Mouse (Mus musculus) olfactory bulb, adult 2 months (tissue): Measurements from ENCODE around the gene Plekha3. TPM values are rescaled to one million over a fixed set of nuclear protein-coding genes. Genes with fewer than 3 reads are reported as not detected.

ENCODE experiments used
- H3K27ac ChIP-seq: fragments of 200-500 bp; 2 replicates; pipeline ENCODE4 v1.5.1; 2012; ENCODE audit warnings: low read depth, low read length; ENCODE audit not compliant: insufficient read depth
- H3K4me1 ChIP-seq: fragments of 200-500 bp; 2 replicates; pipeline ENCODE4 v1.6.1; 2012; ENCODE audit warnings: low read length; ENCODE audit not compliant: control insufficient read depth, insufficient read depth
- H3K4me3 ChIP-seq: fragments of 200-500 bp; 2 replicates; pipeline ENCODE4 v1.5.1; 2012; ENCODE audit warnings: mild to moderate bottlenecking, low read depth, low read length, moderate library complexity; ENCODE audit not compliant: insufficient read depth
- CTCF ChIP-seq: fragments of 200-500 bp; IDR thresholded peaks from 2 replicates; pipeline ENCODE4 v1.5.1; 2012; ENCODE audit warnings: low read depth, mild to moderate bottlenecking, low read length, moderate library complexity; ENCODE audit not compliant: insufficient read depth
- POLR2A ChIP-seq: fragments of 200-500 bp; IDR thresholded peaks from 2 replicates; pipeline ENCODE4 v1.6.1; 2012; ENCODE audit warnings: mild to moderate bottlenecking, low read depth, low read length, moderate library complexity; ENCODE audit not compliant: insufficient read depth
- WGBS: fragments of 180-500 bp; shearing (Covaris S2); methylation state at CpG from one replicate; pipeline ENCODE4 v1.1.7; 2018; 5-methylcytosine and 5-hydroxymethylcytosine counted together
- polyA plus RNA-seq: library from polyadenylated mRNA; stranded (reverse); fragments of >200 nt; gene quantifications from 2 replicates; pipeline ENCODE4 v1.2.4, GENCODE M21; 2012; ENCODE audit warnings: low replicate concordance; ENCODE audit not compliant: missing spikeins, insufficient read depth, insufficient read length

The Plekha3 gene
- polyA plus RNA-seq, 1 experiment, result not detected

DNA sequence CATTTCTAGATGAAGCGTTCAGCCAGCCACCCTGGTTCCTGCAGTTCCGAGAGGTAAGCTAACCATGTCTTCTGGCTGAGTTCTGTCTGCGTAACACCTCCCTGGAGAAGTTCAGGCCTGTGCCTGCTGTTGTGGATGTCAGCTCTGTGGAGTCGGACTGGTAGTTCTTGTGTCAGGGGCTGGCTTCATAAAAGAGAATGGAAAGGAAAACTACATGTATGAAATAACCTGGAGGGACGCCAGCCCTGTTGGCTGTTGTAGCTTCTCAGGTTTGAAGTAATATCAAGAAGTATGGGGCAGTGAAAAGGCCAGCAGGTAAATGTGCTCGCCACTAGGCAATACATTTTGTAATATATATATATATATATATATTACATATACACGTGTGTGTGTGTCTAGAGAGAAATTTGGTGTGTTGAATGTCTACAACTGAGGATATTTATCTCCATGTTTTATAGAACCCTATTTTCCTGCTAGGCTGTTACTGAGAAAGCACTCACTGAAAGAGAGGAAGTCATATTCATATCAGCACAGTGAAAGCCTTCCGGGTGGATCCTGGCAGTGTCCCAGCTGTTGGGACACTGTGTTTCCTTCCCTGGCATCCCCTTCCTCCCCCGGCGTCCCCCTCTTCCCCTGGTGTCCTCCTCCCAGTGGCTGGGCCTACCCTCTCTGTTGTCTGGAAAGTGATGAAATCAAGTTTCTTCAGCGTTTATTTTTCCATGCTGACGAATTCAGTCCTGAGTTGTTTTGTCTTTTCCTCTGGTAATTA is 15.5 kb downstream of the Plekha3 start:
- no peak overlapping the region for H3K4me3 ChIP-seq
- TF ChIP-seq CTCF, result no peak
- no peak for TF ChIP-seq POLR2A
- 78% methylated on average over 12 of the region's 12 CpGs for WGBS
- peaks cover 13% of the 10 kb centered on the region for H3K4me1 ChIP-seq
- H3K27ac ChIP-seq, result no peak overlapping the region

DNA sequence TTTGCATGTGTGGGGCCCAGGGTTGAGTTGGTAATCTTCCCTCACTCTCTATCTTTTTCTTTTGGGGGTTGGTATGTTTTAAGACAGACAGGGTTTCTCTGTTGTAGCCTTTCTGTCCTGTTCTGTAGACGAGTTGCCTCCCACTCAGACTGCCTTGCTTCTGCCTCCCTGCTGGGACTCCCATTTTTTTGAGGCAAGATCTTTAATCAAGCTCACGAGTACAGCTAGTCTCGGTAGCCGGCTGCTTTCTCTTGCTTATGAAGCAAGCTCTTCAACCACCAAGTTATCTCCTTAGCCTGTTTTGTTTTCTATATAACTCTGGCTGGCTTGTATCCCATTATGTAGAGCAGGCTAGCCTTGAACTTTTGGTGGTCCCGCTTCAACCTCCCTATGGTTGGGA is 18.7 kb downstream of the Plekha3 start:
- WGBS, result 54% methylated on average over 5 of the region's 5 CpGs
- TF ChIP-seq POLR2A (no peak), CTCF (no peak)
- Histone ChIP-seq H3K27ac (no peak overlapping the region), H3K4me1 (no peaks in the 10 kb centered on the region), H3K4me3 (no peak overlapping the region)

GRCm38 (mm10) chr2:76695290-76695689 is 20.2 kb downstream of the Plekha3 start:
- no peak for TF ChIP-seq POLR2A
- TF ChIP-seq CTCF, result no peak
- H3K4me1 ChIP-seq, result no peaks in the 10 kb centered on the region
- H3K4me3 ChIP-seq, result no peak overlapping the region
- H3K27ac ChIP-seq, result no peak overlapping the region
- 81% methylated on average over 6 of the region's 6 CpGs for WGBS

- TF ChIP-seq POLR2A (no peak), CTCF (no peak)
- no peak overlapping the region for H3K27ac ChIP-seq
- 97% methylated on average over 3 of the region's 3 CpGs for WGBS
- H3K4me1 ChIP-seq, result no peaks in the 10 kb centered on the region
- H3K4me3 ChIP-seq, result no peak overlapping the region
Observed at GRCm38 (mm10) chr2:76702188-76702587, 27.1 kb downstream of the Plekha3 start.

GRCm38 (mm10) chr2:76702751-76703150 is 27.7 kb downstream of the Plekha3 start:
- no peak overlapping the region for H3K4me3 ChIP-seq
- TF ChIP-seq POLR2A, result no peak
- TF ChIP-seq CTCF, result no peak
- WGBS, result 92% methylated on average over 5 of the region's 5 CpGs
- no peaks in the 10 kb centered on the region for H3K4me1 ChIP-seq
- H3K27ac ChIP-seq, result no peak overlapping the region

GRCm38 (mm10) chr2:76705655-76706054 is 30.6 kb downstream of the Plekha3 start:
- no peak overlapping the region for H3K27ac ChIP-seq
- WGBS, result 86% methylated on average over 13 of the region's 13 CpGs

DNA sequence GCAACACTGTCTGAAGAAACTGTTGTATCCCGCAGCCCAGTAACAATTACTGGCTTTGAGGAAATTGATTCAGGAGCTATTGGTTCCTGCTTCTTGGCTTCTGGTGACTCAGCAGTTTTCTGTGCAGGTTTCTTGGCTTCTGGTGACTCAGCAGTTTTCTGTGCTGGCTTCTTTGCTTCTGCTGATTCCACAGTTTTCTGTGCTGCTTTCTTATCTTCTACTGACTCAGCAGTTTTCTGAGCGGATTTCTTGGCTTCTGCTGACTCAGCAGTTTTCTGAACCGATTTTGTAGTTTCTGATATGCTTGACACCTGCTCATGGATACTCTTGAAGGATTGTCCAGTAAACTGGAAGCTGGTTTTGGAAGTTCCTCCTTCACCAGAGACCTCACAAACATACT is 33.4 kb downstream of the Plekha3 start:
- WGBS, result 95% methylated on average over 3 of the region's 3 CpGs
- TF ChIP-seq POLR2A, result no peak
- TF ChIP-seq CTCF, result no peak
- Histone ChIP-seq H3K27ac (no peak overlapping the region), H3K4me1 (no peaks in the 10 kb centered on the region), H3K4me3 (no peak overlapping the region)

More at GRCm38 (mm10) chr2:76705655-76706054, 30.6 kb downstream of the Plekha3 start:
- no peak for TF ChIP-seq POLR2A
- Histone ChIP-seq H3K4me1 (no peaks in the 10 kb centered on the region), H3K4me3 (no peak overlapping the region)

DNA sequence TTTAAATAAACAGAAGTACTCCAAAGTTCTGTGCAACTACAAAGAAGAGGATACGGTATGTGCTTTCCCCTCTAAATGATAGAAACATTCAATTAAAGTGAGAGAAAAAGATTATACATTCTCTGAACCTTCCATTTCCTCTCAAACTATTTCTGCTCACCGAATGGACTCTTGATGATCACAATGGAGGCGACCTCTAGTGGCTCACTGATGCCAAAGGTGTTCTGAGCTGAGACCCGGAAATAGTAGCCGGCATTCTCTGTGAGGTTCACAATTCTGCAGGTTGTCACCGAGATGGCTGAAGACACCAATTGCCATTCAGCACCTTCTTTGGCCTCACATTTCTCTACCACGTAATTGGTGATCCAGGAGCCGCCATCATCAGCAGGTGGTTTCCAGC is 39.9 kb downstream of the Plekha3 start:
- WGBS, result 73% methylated on average over 8 of the region's 8 CpGs
- no peak for TF ChIP-seq POLR2A
- no peak for TF ChIP-seq CTCF
- no peaks in the 10 kb centered on the region for H3K4me1 ChIP-seq
- no peak overlapping the region for H3K4me3 ChIP-seq
- no peak overlapping the region for H3K27ac ChIP-seq

DNA sequence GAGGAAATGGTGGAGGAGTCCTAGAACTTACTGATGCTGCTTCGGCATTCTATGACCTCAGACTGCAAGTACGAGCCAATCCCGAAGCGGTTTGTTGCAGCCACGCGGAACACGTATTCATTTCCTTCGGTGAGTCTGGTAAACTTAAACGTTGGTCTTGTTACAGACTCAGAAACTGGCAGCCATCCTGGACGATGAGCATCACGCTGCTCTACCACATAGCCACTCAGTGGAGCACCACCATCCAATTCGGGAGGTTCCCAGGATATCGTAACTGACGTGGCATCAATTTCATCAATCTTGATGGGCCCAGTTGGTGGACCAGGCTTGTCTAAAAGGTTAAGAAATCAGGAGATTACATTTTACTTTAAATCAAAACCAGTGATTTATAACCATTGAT is 44.6 kb downstream of the Plekha3 start:
- no peak overlapping the region for H3K27ac ChIP-seq
- TF ChIP-seq CTCF, result no peak
- no peak for TF ChIP-seq POLR2A
- H3K4me1 ChIP-seq, result no peaks in the 10 kb centered on the region
- WGBS, result 96% methylated on average over 14 of the region's 14 CpGs
- H3K4me3 ChIP-seq, result no peak overlapping the region

Other genes with a start within 250 kb of the Plekha3 start
- gene Prkra, start 27.3 kb upstream of the Plekha3 start, polyA plus RNA-seq, result not detected in 2 replicates
- gene Pjvk, start 26.8 kb upstream of the Plekha3 start, polyA plus RNA-seq, result not detected in 2 replicates
- not detected in 2 replicates for gene Fkbp7, start 2.2 kb upstream of the Plekha3 start, polyA plus RNA-seq